10 mouse cellular contexts compared by ENCODE assay signal in genomic region chr15:62209881-62210481, GRCm38 (mm10).
DNase-seq lines count a peak whose midpoint lies in the region; ATAC-seq and TF ChIP-seq lines count a peak whose summit lies in the region.
"Had no signal": no experiment of that assay in that cellular context is flagged by ENCODE, and none has a peak within 500 bp of the region (broad histone marks: within the 10 kb centered on the region; RNA-seq: fewer than 3 reads in every experiment).

No protein-coding gene starts in this region.

- no peak overlapping the region for H3K9ac ChIP-seq in stomach, postnatal 0 days (ENCODE audit: low read length)

- H3K4me3 ChIP-seq in stomach, postnatal 0 days (ENCODE audit: low read depth, low read length) = no peak overlapping the region

- no peak overlapping the region for H3K27ac ChIP-seq in stomach, postnatal 0 days (replicated peaks)
- H3K27ac ChIP-seq: macrophage had no signal

- peak; percentile 59; the same call in 1 of the 2 replicates for ATAC-seq in stomach, postnatal 0 days (ENCODE audit: low FRiP score, low TSS enrichment)
- ATAC-seq: intestine, embryonic 16.5 days had no signal

- TF ChIP-seq EP300 in stomach, postnatal 0 days (optimal IDR thresholded peaks at IDR 0.05) = no peak

- no peaks in the 10 kb centered on the region for H3K27me3 ChIP-seq in stomach, postnatal 0 days (ENCODE audit: control insufficient read depth, insufficient read depth, low read length)

- no peaks in the 10 kb centered on the region for H3K9me3 ChIP-seq in stomach, postnatal 0 days (ENCODE audit: control insufficient read depth, low read length)

- H3K4me1 ChIP-seq in stomach, postnatal 0 days (replicated peaks; ENCODE audit: control insufficient read depth, insufficient read depth) = no peaks in the 10 kb centered on the region

- DNase-seq in heart, postnatal 4 days = peak; percentile 37
- no peak for DNase-seq in heart, adult 18-20 months
- DNase-seq in testis, postnatal 10 days (ENCODE audit: low spot score) = peak; percentile 42
- DNase-seq in testis, postnatal 14 days (ENCODE audit: low spot score) = no peak
- DNase-seq in liver = peak; percentile 38
- peak; percentile 54 for DNase-seq in stomach, postnatal 0 days (ENCODE audit: low spot score)
- no peak for DNase-seq in left cerebral cortex, adult 8-10 months (ENCODE audit: low spot score in 2 of 2)
- DNase-seq in layer of hippocampus, postnatal 10 days (ENCODE audit: low spot score in 2 of 2) = no peak

- H3K36me3 ChIP-seq in stomach, postnatal 0 days (ENCODE audit: control insufficient read depth, insufficient read depth, low read length) = no peaks in the 10 kb centered on the region

- no peak overlapping the region for H3K4me2 ChIP-seq in stomach, postnatal 0 days (replicated peaks; ENCODE audit: low read depth)

- 67% methylated on average over 5 of the region's 5 CpGs for WGBS in stomach, postnatal 0 days

- TF ChIP-seq CTCF in stomach, postnatal 0 days (IDR thresholded peaks at IDR 0.05; ENCODE audit: low read depth) = peak; percentile 53

Comparison
In these comparisons a context has a peak if more than half of its experiments do, and no peak if none do; other contexts are left out.
1. DNase-seq: peak in heart, postnatal 4 days (single experiment), testis, postnatal 10 days (single experiment), liver (single experiment) and stomach, postnatal 0 days (single experiment); none in heart, adult 18-20 months (0 of 2), testis, postnatal 14 days (single experiment), left cerebral cortex, adult 8-10 months (0 of 2) and layer of hippocampus, postnatal 10 days (0 of 2).